Mouse (Mus musculus): Measurements from ENCODE around the gene Cdh22.

The Cdh22 gene

GRCm38 (mm10) chr2:165207689-165208088, 27.0 kb downstream of the Cdh22 start:
- DNase-seq (ENCODE audit: low spot score), result no peak

- DNase-seq (ENCODE audit: low spot score), result no peak
Observed at GRCm38 (mm10) chr2:165207086-165207485, 27.6 kb downstream of the Cdh22 start.

DNA sequence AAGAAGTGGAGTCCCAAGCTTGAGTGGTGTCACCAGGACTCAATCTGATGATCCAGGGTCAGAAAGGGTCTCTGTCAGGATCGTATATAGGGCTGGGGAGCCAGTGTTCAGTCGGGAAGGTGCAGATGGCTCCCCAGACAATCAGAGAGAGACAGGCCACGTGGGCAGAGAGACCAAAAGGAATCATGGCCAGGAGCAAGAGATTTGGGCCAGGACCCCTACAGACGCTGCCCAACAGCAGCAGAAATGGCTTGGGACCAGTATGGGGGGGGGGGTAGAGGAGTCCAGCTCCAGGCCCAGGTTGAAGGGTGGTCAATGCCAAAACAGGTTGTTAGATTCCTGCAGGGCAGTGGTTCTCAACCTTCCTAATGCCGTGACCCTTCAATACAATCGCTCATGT, 29.2 kb downstream of the Cdh22 start:
- no peak for DNase-seq (ENCODE audit: low spot score)

GRCm38 (mm10) chr2:165204931-165205330, 29.7 kb downstream of the Cdh22 start:
- DNase-seq (ENCODE audit: low spot score), result peak; percentile 49

- peak; percentile 72 for DNase-seq (ENCODE audit: low spot score)
Observed at GRCm38 (mm10) chr2:165201761-165202751, 32.6 kb downstream of the Cdh22 start.

DNA sequence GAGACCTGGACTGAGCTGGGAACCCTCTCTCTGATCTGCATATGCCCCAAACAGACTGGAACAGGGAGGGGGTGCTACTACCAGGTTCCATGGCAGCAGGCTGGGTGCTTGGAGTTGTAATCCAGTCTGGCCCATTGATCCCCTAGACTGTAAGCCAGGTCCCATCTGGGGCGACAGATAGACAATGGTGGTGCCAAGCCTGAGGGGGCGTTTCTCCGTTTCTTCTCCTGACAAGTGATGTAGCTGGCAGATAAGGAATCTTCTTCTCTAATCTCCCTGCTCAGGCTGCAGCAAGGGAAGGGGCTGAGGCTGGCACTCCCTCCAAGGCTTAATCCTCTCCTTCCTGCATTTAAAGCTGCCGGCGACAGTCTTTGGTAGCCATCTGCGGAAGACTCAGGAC, 37.1 kb downstream of the Cdh22 start:
- no peak for DNase-seq (ENCODE audit: low spot score)

DNA sequence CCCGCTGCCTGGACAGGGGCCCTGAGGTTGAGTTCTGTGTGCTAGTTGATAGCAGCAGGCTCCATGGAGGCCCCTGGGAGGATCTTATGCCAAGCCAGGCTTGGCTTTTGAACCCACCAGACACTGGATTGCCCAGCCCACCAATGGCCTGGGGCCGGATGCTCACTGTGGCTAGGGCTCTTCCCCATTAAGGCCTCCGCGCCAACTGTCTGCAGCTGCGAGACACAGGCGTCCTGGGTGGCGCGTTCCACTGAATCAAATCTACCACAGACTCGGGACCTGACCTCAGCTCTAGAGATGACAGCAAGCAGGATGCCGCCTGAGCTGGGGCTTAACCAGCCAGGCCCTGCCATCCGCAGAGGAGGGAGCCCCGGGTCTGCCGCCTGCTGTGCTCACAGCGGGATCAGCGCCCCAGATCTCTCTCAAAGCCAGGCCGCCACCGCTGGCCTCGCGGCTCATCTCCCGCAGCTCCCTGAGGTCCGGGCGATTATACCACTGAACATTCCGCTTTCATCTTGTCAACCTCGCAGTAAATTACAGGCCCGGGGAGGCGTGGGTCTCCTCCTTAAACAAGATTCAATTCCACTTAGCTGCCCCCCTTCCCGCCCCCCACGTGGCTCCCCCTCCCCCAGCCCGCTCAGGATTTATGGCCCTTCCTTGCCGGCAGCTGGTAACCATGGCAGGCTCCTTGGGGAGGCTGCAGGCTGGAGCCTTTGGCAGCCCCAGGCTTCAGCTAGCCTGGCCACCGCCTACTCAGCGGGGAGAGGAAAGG, 39.1 kb downstream of the Cdh22 start:
- DNase-seq (ENCODE audit: low spot score), result peak; percentile 73

- no peak for DNase-seq (ENCODE audit: low spot score)
Observed at GRCm38 (mm10) chr2:165191483-165191882, 43.2 kb downstream of the Cdh22 start.

DNA sequence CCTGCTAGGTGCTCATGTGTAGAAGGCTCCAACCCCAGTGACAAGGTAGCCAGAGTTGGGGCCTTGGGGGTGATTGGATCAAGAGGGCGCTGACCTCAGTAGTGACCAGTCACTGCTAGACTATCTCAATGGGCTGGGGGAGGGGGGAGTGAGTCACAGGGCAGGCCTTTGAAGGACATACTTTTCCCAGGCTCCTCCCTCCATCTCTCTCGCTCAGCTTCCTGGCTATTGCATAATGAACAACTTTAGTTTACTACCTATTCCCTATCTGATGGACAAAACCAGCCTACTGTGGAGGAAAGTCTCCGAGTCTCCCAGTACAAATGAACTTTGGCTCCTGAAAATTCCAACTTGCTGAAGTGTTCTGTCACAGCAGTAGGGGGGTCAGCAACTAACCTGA, 45.1 kb downstream of the Cdh22 start:
- DNase-seq (ENCODE audit: low spot score), result no peak

- no peak for DNase-seq (ENCODE audit: low spot score)
Observed at GRCm38 (mm10) chr2:165187648-165188380, 46.8 kb downstream of the Cdh22 start.

DNA sequence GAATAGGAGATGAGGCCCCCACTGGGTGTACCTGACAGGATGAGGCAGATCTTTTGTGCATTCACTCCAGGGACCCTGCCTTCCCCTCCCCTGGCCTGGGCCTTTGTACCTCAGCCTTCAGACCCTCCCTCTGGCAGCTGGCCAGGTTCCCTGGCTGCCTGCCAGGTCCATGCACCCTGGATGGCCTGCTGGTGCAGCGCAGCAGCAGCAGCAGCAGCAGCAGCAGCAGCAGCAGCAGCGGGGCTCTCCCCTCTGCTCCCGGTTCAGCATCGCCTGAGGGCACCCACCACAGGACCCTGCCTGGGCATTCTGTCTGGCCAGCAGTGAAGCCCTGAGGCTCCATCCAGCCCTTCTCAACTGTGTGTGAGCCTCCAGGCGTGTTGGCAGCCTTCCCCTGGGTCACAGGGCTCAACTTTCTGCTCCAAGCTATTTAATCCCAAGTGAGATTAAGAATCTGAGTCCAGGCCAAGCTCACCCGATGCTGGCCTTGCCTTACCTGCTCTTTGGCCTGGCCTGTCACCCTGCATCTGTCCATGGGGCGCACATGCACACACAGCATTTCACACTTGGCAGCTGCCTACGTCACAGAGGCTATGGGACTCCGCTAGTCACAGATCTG, 50.5 kb downstream of the Cdh22 start:
- no peak for DNase-seq (ENCODE audit: low spot score)

- DNase-seq (ENCODE audit: low spot score), result no peak
Observed at GRCm38 (mm10) chr2:165182085-165182976, 52.3 kb downstream of the Cdh22 start.

DNA sequence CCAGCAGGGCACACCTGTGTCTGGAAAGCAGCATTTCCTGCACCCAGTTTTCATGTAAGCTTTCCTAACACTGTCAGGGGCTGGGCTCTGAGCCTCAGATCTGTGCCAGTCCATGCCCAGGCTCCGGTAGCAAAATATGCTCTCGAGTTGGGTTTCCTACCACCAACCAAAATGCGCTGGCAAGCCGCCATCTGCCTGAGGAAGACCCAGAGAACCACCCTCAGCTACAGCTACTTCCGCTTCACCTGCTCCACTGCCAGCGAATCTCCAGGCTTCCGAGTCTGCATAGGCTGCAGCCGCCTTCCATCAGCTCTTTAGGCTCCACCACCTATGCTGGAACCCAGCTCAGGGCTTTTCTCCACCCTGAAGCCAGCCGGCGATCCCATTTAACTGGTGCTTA, 55.4 kb downstream of the Cdh22 start:
- no peak for DNase-seq (ENCODE audit: low spot score)

DNA sequence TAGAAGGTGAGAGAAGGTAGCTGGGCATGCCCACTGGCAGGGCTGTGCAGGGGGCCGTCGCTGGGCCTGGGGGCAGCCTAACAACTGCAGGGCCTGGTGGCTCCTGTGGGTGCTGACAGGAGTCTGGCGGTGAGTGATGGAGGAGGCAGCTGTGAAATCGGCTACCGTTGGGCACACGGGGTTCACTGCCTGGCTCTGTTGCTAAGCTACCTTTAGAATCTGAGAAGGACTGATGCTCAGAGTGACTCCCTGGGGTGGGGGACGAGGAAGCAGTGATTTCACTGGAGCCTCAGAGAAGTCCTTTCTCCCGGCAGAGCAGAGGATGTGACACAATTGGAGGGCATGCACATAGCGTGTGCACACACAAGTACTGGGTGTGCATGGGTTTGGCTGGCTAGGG, 57.7 kb downstream of the Cdh22 start:
- no peak for DNase-seq (ENCODE audit: low spot score)

DNA sequence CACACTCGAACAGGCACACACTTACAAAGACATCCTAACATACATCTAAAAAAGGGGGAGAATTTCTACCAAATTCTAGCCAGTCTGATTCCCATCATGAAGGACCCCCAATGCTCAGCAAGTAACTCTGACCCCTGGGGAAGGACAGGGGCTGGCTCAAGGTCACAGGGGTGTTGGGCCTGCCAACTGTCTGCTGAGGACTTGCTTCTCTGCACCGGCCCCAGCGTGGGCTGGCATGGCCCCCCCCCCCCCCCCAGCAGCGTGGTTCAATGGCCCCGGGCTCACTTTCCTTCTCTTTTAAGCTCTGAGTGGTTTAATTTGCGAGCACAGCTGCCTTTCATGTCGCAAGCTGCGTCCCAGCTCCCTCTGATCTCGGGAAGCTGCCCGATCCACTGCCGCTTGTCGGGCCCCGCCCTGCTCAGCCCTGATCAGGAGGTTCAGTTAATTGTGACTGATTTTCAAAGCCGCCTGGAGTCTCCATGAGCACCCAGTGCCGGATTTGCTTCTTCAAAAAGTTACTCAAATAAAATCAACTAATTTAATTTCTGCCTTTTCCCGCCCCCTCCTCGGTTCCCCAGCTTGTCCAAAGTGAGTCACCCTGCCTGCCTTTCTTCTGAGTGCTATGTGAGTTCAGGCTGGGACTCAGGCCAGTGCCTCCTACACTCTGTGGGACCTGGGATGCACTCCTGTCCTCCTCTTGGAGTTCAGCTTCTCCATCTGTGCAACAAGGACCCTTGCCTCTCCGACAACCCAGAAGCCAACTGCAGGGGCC, 67.8 kb downstream of the Cdh22 start:
- peak; percentile 19 for DNase-seq (ENCODE audit: low spot score)

DNA sequence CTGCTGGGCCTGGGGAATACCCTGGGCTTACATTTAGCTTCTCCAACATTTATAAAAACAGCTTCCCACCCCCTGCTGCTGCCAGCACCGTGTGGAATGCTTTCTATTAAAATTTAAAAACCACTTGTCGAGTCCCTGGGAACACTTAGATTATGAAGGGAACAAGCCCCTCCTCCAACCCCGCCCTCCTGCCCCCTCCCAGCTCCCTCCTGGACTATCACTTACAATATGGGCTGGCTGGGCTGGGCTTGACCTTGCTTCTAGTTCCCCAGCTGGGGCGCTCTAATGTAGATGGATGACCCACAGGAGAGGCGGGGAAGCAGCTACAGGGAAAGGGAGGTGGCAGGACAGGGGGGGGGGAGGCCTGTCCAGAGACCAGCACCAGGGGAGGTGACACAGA, 72.4 kb downstream of the Cdh22 start:
- peak; percentile 47 for DNase-seq (ENCODE audit: low spot score)

DNA sequence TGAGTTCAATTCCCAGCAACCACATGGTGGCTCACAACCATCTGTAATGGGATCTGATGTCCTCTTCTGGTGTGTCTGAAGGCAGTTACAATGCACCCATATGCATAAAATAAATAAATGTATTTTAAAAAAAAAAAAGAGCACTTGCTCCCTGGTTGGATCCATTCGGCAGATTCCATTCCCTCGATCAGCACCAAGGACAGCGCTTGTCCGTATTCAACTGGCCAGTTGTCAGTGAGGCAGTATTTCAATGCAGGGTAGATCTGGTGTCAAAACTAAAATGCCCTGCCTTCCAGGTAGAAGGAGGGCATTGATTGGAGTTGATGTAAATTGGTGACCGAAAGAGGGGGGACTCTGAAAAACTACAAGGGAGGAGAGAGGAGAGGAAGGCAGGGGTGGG, 74.2 kb downstream of the Cdh22 start:
- DNase-seq (ENCODE audit: low spot score), result peak; percentile 82

GRCm38 (mm10) chr2:165159055-165159688, 75.5 kb downstream of the Cdh22 start:
- peak; percentile 87 for DNase-seq (ENCODE audit: low spot score)

DNA sequence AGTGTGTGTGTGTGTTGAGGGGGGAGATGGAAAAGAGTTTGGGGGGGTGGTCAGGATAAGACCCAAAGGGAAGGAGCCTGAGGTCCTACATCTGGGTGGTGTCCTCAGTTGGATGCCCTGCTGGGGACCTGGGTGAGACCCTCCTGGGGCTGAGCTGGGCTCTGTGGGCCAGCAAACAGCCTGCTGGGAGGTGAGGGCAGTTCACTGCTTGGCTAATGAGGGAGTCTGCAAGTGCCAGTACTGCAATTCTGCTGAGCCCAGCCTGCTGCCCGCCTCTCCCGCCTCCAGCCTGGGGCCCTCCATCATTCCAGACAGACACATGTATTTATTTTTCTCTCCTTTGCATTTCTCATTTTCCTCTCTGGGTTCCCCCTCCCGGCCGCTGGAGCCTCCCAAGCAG, 76.3 kb downstream of the Cdh22 start:
- no peak for DNase-seq (ENCODE audit: low spot score)

DNA sequence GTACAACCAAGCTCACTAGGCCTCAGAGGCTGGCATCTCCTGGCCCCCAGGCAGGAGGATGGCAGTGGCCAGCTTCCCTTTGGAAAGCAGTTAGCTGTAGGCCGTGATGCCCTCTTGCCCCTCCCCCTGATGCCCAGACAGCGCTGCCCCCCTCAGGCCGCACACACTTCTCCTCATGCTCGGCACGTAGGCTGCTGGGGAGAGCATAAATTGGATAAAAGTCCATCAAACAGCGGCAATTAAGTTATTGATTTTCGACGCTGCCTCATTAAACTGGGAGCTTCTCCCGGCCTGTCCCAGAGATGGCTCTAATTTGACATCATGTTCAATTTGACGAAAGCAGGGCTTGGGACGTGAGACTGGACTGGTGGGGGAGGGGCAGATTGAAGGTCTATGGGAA, 76.8 kb downstream of the Cdh22 start:
- DNase-seq (ENCODE audit: low spot score), result no peak

All from embryo, embryonic 10.5 days (tissue).